Mouse (Mus musculus) lung, postnatal 0 days (tissue): Measurements from ENCODE around the gene Batf. TPM values are rescaled to one million over a fixed set of nuclear protein-coding genes. Genes with fewer than 3 reads are reported as not detected.

ENCODE experiments used
- ATAC-seq: fragments of 200-750 bp; cut with Nextera tagmentation; 2 replicates; pipeline ENCODE4 v1.8.0; 2017; ENCODE audit warnings: moderate library complexity
- DNase-seq: peaks from one replicate; pipeline ENCODE4 v3.0.0-alpha.2; 2016; ENCODE audit warnings: low spot score
- H3K27ac ChIP-seq: fragments of 300-500 bp; sonication (generic); 2 replicates; pipeline ENCODE4 v1.5.1; 2014; ENCODE audit warnings: antibody characterized with exemption, mild to moderate bottlenecking, low read length, mixed read lengths
- H3K27me3 ChIP-seq: fragments of 300-500 bp; sonication (generic); replicated peaks from 2 replicates; pipeline ENCODE4 v1.6.1; 2014; ENCODE audit warnings: low read length, mixed read lengths; ENCODE audit not compliant: insufficient read depth
- H3K36me3 ChIP-seq: fragments of 300-500 bp; sonication (generic); 2 replicates; pipeline ENCODE4 v1.6.1; 2014; ENCODE audit warnings: low read length, mixed read lengths; ENCODE audit not compliant: insufficient read depth
- H3K4me1 ChIP-seq: fragments of 300-500 bp; sonication (generic); 2 replicates; pipeline ENCODE4 v1.6.1; 2014; ENCODE audit warnings: antibody characterized with exemption, low read depth, low read length, mixed read lengths; ENCODE audit not compliant: insufficient read depth
- H3K4me2 ChIP-seq: fragments of 300-500 bp; sonication (generic); replicated peaks from 2 replicates; pipeline ENCODE4 v1.6.1; 2014; ENCODE audit warnings: low read depth, mild to moderate bottlenecking, low read length, moderate library complexity, mixed read lengths
- H3K4me3 ChIP-seq: fragments of 300-500 bp; sonication (generic); 2 replicates; pipeline ENCODE4 v1.5.1; 2014; ENCODE audit warnings: low read depth, low read length
- H3K9ac ChIP-seq: fragments of 300-500 bp; sonication (generic); replicated peaks from 2 replicates; pipeline ENCODE4 v1.6.1; 2014; ENCODE audit warnings: low read depth, mild to moderate bottlenecking
- H3K9me3 ChIP-seq: fragments of 300-500 bp; sonication (generic); 2 replicates; pipeline ENCODE4 v1.6.1; 2016; ENCODE audit warnings: low read length, mixed read lengths
- CTCF ChIP-seq: IDR thresholded peaks from 2 replicates; pipeline ENCODE4 v1.5.1; 2016; ENCODE audit warnings: antibody characterized with exemption, mild to moderate bottlenecking
- EP300 ChIP-seq: IDR thresholded peaks from 2 replicates; pipeline ENCODE4 v1.6.1; 2016; ENCODE audit warnings: antibody characterized with exemption, mild to moderate bottlenecking, control low read depth
- WGBS: fragments of 180-500 bp; shearing (Covaris S2); extraction: QIAGEN DNeasy Blood & Tissue Kit; methylation state at CpG from one replicate; pipeline ENCODE4 v1.1.7; 2014; 5-methylcytosine and 5-hydroxymethylcytosine counted together
- polyA plus RNA-seq: library from polyadenylated mRNA; unstranded; fragments of >200 nt; fragmentation: Nextera tagmentation; extraction: Ambion mirVana; gene quantifications from 2 replicates; pipeline ENCODE4 v1.2.1, GENCODE M21; 2015

The Batf gene
- polyA plus RNA-seq, 1 experiment from 2014 or later, result 27.9 TPM

DNA sequence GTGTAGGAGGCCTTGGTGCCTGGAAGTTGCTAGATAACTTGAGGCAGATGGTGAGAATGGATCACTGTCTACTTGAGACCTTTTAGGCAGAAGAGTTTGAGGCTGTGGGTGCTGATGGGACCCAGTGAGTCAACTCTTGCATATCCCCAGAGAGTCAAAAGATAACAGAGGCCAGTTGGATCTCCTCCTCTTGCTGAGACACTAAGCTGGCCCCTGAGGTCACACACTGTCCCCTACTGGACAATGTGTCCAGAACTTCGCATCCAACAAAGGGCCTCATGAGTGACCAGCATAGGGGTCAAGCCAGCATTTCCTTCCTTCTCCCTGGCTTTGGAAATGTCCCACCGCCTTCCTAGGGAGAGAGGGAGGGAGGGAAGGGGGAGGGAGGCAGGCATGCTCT, 6.7 kb upstream of the Batf start:
- Histone ChIP-seq H3K27ac (no peak overlapping the region), H3K36me3 (no peaks in the 10 kb centered on the region), H3K4me1 (no peaks in the 10 kb centered on the region), H3K4me2 (no peak overlapping the region), H3K9ac (no peak overlapping the region), H3K4me3 (no peak overlapping the region), H3K27me3 (no peaks in the 10 kb centered on the region), H3K9me3 (no peaks in the 10 kb centered on the region)
- no peak for DNase-seq
- no peak for ATAC-seq
- WGBS, result 27% methylated on average over 2 of the region's 2 CpGs
- TF ChIP-seq CTCF, result no peak
- no peak for TF ChIP-seq EP300

DNA sequence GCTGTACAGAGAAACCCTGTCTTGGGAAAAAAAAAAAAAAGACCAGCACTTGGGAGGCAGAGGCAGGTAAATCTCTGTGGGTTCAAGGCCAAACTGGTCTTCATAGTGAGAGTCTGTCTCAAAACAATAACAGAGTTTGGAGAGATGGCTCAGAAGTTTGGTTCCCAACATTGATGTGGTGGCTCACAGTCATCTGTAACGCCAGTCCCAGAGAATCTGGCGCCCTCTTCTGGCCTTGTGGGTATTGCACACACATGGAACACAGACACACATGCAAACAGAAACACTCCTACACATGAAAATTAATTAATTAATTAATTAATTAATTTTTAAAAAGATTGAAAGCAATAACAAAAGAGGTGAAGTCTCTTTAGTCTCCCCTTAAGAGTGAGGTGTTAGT, 4.1 kb upstream of the Batf start:
- Histone ChIP-seq H3K9me3 (no peaks in the 10 kb centered on the region), H3K27me3 (no peaks in the 10 kb centered on the region), H3K27ac (no peak overlapping the region), H3K9ac (no peak overlapping the region), H3K36me3 (no peaks in the 10 kb centered on the region), H3K4me1 (no peaks in the 10 kb centered on the region; the same call in 1 of the 2 replicates), H3K4me3 (no peak overlapping the region), H3K4me2 (no peak overlapping the region)
- TF ChIP-seq EP300 (no peak), CTCF (peak; percentile 34)
- DNase-seq (no peak), ATAC-seq (no peak)
- 35% methylated on average over 2 of the region's 2 CpGs for WGBS

DNA sequence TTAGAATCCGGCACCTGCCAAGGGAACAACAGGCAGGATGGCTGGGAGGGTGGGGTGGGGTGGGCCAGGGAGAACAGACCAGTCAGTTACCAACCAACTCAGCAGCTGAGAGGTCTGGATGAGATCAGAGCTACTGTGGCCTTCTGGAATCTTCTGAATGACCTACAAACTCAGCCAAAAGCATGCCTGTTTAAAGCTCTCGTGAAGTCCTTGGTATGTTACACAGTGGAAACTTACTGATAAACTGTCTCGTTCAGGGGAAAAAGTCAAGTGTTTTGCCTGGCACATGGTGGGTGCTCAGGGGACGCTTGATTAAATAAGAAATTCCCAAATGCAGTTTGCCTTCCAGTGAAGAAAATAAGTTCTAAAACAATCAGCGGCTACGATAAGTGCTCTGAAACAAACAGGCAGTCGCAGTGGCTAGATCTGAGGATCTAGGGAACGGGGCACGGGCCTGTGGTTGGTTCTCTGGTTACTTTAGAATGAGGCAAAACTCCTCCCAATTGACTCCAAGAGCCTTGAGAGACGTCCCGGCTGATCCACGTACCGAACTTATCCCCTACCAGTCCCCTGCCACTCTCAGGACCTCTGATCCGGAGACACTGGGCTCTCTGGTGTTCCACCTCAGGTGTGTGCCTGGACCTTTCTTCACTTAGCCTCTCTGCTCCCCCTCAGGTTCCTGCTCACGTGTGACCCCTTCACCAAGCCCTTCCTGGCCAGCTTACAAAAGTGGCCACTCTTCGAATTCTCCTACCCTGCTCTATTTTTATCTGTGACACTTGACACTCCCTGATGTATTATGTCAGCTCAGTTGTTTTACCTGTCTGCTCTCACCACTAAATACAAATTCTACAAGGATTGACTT, 1.8 kb upstream of the Batf start:
- TF ChIP-seq EP300 (peak; percentile 95), CTCF (no peak)
- Histone ChIP-seq H3K36me3 (no peaks in the 10 kb centered on the region), H3K4me1 (no peaks in the 10 kb centered on the region; the same call in 1 of the 2 replicates), H3K9ac (no peak overlapping the region), H3K4me2 (no peak overlapping the region), H3K27me3 (no peaks in the 10 kb centered on the region), H3K4me3 (no peak overlapping the region), H3K9me3 (no peaks in the 10 kb centered on the region), H3K27ac (peak overlapping the region; percentile 89)
- WGBS, result 45% methylated on average over 16 of the region's 16 CpGs
- peak; percentile 90 for ATAC-seq
- peak; percentile 85 for DNase-seq

DNA sequence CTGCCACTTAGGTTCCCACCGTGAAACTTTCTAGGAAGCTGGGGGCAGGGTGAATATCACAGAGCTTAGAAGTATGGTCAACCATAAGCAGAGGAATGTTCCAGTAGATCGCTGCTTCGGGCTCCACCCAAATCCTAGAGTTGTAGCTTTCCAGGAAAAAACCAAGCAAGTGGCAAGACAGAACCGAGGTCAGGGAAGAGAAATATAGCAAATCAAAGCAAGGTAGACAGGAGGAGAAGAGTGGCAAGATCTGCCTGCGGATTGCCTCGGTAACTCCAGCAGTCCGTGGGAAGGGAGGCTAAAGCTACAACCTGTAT, 706 bp downstream of the Batf start:
- Histone ChIP-seq H3K4me1 (no peaks in the 10 kb centered on the region; the same call in 1 of the 2 replicates), H3K36me3 (no peaks in the 10 kb centered on the region), H3K9me3 (no peaks in the 10 kb centered on the region), H3K4me2 (peak overlapping the region; percentile 52), H3K27me3 (no peaks in the 10 kb centered on the region), H3K27ac (peak overlapping the region; percentile 2), H3K9ac (no peak overlapping the region), H3K4me3 (peak overlapping the region; percentile 21; the same call in 1 of the 2 replicates)
- ATAC-seq, result no peak
- WGBS, result 54% methylated on average over 7 of the region's 7 CpGs
- DNase-seq, result peak; percentile 69
- TF ChIP-seq EP300 (no peak), CTCF (no peak)

DNA sequence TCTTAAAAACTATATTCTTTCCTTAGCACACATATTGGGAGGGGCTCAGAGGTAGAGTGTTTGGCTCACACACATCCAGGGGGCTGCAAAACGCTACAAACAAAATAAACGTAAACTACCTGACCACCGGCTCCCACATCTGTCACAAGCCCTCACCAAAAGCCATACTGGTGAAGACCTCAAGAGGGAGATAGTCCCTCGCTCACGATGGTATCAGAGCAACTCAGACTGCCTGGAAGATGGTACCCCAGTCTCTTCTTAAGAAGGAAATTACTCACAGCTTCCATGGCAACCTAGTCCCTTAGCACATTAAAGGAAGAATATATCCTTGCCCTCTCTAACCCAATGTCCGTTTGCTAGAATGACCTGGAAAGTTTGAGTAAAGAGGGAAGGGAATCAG, 1.4 kb downstream of the Batf start:
- no peaks in the 10 kb centered on the region for H3K9me3 ChIP-seq
- DNase-seq (no peak), ATAC-seq (no peak)
- no peaks in the 10 kb centered on the region for H3K27me3 ChIP-seq
- H3K4me2 ChIP-seq, result no peak overlapping the region
- H3K4me3 ChIP-seq, result no peak overlapping the region
- peak; percentile 50 for TF ChIP-seq CTCF
- TF ChIP-seq EP300, result no peak
- H3K9ac ChIP-seq, result no peak overlapping the region
- 62% methylated on average over 6 of the region's 6 CpGs for WGBS
- H3K4me1 ChIP-seq, result no peaks in the 10 kb centered on the region; the same call in 1 of the 2 replicates
- H3K36me3 ChIP-seq, result no peaks in the 10 kb centered on the region
- H3K27ac ChIP-seq, result no peak overlapping the region

DNA sequence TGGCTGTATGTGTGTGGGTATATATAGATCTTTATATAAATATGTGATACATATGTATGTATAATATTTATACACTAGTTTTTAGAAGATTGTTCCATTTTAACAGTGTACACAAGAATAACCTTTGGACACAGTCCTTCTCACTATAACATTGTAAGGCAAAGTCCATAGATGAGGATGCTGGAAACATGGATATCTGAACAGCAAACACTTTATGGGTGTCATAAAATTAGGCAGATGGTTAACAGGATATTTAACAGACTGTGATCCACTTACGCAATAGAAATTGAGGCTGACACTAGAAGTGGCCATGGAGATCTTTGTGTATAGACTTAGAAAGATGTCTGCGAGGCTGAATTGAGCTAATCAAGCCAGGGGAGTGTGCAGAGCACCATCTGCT, 9.3 kb downstream of the Batf start:
- WGBS, result 85% methylated on average over 2 of the region's 2 CpGs
- no peak overlapping the region for H3K9ac ChIP-seq

More for the DNA sequence above, 9.3 kb downstream of the Batf start:
- no peak for ATAC-seq
- no peak for DNase-seq
- Histone ChIP-seq H3K4me3 (no peak overlapping the region), H3K27ac (no peak overlapping the region), H3K9me3 (no peaks in the 10 kb centered on the region), H3K27me3 (no peaks in the 10 kb centered on the region), H3K36me3 (no peaks in the 10 kb centered on the region), H3K4me2 (no peak overlapping the region), H3K4me1 (peaks cover 6% of the 10 kb centered on the region; the same call in 1 of the 2 replicates)
- no peak for TF ChIP-seq EP300
- no peak for TF ChIP-seq CTCF
